Mouse (Mus musculus): ENCODE data around the gene Esrrg. TPM values are rescaled to one million over a fixed set of nuclear protein-coding genes. Genes with fewer than 3 reads are reported as not detected.
A peak's percentile ranks its signal among the peaks of the same experiment; 100 is the strongest.

Gene Esrrg
- total RNA-seq, 2 experiments from 2014 or later, result 9.1 to 9.3 TPM

- no peak for DNase-seq (ENCODE audit: low spot score in 2 of 2)
Observed at GRCm38 (mm10) chr1:187900756-187901155, 292.2 kb downstream of the Esrrg start.

- DNase-seq (ENCODE audit: low spot score in 2 of 2), result no peak
Observed at GRCm38 (mm10) chr1:187902176-187902575, 293.6 kb downstream of the Esrrg start.

- DNase-seq (ENCODE audit: low spot score in 2 of 2), result no peak
Observed at GRCm38 (mm10) chr1:187904731-187905130, 296.1 kb downstream of the Esrrg start.

- no peak for DNase-seq (ENCODE audit: low spot score in 2 of 2)
Observed at GRCm38 (mm10) chr1:187907407-187907806, 298.8 kb downstream of the Esrrg start.

- peak in 1 of 2 experiments; percentile 21 for DNase-seq (ENCODE audit: low spot score in 2 of 2)
Observed at GRCm38 (mm10) chr1:187907871-187908270, 299.3 kb downstream of the Esrrg start.

- DNase-seq (ENCODE audit: low spot score in 2 of 2), result no peak
Observed at GRCm38 (mm10) chr1:187910718-187911117, 302.1 kb downstream of the Esrrg start.

- DNase-seq (ENCODE audit: low spot score in 2 of 2), result no peak
Observed at GRCm38 (mm10) chr1:187911201-187911600, 302.6 kb downstream of the Esrrg start.

- no peak for DNase-seq (ENCODE audit: low spot score in 2 of 2)
Observed at GRCm38 (mm10) chr1:187918303-187918702, 309.7 kb downstream of the Esrrg start.

GRCm38 (mm10) chr1:187918939-187919338 is 310.3 kb downstream of the Esrrg start:
- DNase-seq (ENCODE audit: low spot score in 2 of 2), result no peak

GRCm38 (mm10) chr1:187920156-187920777 is 311.7 kb downstream of the Esrrg start:
- DNase-seq (ENCODE audit: low spot score in 2 of 2), result no peak

GRCm38 (mm10) chr1:187931146-187931545 is 322.6 kb downstream of the Esrrg start:
- no peak for DNase-seq (ENCODE audit: low spot score in 2 of 2)

- no peak for DNase-seq (ENCODE audit: low spot score in 2 of 2)
Observed at GRCm38 (mm10) chr1:187938652-187939051, 330.1 kb downstream of the Esrrg start.

- DNase-seq (ENCODE audit: low spot score in 2 of 2), result no peak
Observed at GRCm38 (mm10) chr1:187939078-187939477, 330.5 kb downstream of the Esrrg start.

- no peak for DNase-seq (ENCODE audit: low spot score in 2 of 2)
Observed at GRCm38 (mm10) chr1:187951506-187951905, 342.9 kb downstream of the Esrrg start.

- no peak for DNase-seq (ENCODE audit: low spot score in 2 of 2)
Observed at GRCm38 (mm10) chr1:187956702-187957101, 348.1 kb downstream of the Esrrg start.

GRCm38 (mm10) chr1:187959192-187959591 is 350.6 kb downstream of the Esrrg start:
- DNase-seq (ENCODE audit: low spot score in 2 of 2), result no peak

GRCm38 (mm10) chr1:187961452-187961851 is 352.9 kb downstream of the Esrrg start:
- DNase-seq (ENCODE audit: low spot score in 2 of 2), result no peak

GRCm38 (mm10) chr1:187964829-187965760 is 356.5 kb downstream of the Esrrg start:
- DNase-seq (ENCODE audit: low spot score in 2 of 2), result no peak

- no peak for DNase-seq (ENCODE audit: low spot score in 2 of 2)
Observed at GRCm38 (mm10) chr1:187965921-187966320, 357.3 kb downstream of the Esrrg start.

GRCm38 (mm10) chr1:187968379-187968778 is 359.8 kb downstream of the Esrrg start:
- DNase-seq (ENCODE audit: low spot score in 2 of 2), result no peak

- DNase-seq (ENCODE audit: low spot score in 2 of 2), result no peak
Observed at GRCm38 (mm10) chr1:187969491-187969890, 360.9 kb downstream of the Esrrg start.

- peak; percentile 23 to 50 for DNase-seq (ENCODE audit: low spot score in 2 of 2)
Observed at GRCm38 (mm10) chr1:187974396-187974795, 365.8 kb downstream of the Esrrg start.

All from gastrocnemius, postnatal 4 days (tissue).